Mouse (Mus musculus) retina, embryonic 14.5 days (tissue): ENCODE measurements around the gene Camkk2.
A peak's percentile ranks its signal among the peaks of the same experiment; 100 is the strongest.

ENCODE experiments used
- DNase-seq: peaks from one replicate; pipeline ENCODE4 v3.0.0-alpha.2; 2015; ENCODE audit warnings: low spot score

Camkk2 gene

DNA sequence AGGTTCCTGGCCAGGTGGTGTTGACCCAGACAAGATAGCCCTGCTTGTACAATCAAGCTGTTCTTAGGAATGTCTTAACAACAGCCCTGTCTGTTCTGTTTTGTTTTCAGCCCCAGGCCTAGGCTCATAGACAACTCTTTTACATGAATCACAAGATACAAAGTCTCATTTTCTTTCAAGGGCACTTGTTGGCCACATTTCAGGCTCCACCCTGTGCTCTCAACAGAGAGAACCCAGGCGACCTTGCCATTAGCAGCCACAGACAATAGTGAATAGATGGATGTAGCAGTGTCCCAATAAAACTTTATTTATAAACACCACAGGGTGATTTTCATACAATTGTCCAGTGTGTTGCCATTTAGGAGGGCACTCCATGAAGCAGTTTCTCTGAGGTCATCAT is 2.9 kb upstream of the Camkk2 start:
- no peak for DNase-seq

DNA sequence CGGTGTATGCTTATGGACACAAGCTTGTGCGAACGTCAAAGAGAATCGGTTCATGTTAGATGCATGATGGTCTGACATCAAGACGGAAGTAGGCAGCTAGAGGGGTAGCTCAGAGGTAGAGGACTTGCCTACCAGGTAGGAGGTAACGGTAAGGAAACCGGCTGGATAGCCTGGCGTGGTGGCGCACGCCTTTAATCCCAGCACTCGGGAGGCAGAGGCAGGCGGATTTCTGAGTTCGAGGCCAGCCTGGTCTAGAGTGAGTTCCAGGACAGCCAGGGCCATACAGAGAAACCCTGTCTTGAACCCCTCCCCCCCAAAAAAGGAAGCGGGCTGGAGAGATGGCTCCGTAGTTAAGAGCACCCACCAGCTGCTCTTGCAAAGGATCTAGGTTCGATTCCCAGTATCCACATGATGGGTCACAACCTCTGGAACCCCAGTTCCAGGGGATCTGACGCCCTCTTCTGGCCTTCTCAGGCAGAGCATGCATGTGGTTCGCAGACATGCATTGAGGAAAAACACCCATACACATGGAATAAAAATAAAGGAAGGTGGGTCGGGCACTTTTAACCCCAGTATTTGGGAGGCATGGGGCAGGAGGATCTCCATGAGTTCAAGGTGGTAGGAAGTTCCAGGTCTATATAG is 1.7 kb upstream of the Camkk2 start:
- DNase-seq, result no peak

DNA sequence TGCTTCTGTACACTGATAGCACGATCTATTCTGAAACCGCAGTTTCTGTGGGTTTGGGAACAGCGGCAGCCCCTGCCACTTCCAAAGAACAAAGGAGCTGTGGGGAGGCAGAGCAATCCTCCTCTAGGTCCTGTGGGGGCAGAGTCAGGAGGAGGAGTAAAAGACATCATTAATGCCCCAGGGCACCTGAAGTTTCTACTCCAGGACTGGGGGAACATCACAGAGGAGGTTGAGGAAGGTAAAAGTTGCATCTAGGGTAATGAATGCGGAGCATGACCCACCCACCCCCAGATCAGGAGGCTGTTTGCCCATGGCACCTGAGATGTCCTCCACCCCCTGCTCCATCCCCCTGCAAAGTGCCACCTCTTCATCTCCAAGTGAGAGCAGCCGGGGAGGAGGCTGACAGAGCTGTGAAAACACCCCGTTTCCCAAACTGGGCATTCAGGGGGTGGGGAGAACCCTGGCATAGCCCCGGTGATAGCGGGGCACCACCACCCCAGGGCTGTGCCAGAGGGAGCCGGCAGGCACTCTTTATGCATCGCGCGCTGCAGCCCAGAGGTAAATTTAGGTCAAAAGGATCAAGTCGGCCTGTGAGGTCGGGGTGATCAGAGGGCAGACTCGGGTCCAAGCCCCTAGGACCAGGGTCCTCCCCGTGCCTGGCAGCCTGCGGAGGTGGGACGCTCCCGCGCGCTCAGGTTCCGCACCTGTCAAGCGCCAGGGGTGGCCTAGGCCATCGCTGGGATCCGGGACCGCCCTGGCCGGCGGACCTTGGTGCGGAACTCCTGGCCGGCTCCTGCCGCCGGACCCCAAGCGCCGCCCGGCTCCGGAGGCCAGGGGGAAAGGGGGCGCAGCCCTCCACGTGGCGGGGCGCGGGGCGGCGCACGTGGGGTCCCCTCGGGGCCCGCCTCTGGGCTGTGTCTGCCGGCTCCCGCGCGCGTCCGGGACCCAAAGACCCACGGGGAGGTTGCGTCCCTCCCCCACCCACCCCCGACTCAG is 680 bp downstream of the Camkk2 start:
- DNase-seq, result peak; percentile 46

DNA sequence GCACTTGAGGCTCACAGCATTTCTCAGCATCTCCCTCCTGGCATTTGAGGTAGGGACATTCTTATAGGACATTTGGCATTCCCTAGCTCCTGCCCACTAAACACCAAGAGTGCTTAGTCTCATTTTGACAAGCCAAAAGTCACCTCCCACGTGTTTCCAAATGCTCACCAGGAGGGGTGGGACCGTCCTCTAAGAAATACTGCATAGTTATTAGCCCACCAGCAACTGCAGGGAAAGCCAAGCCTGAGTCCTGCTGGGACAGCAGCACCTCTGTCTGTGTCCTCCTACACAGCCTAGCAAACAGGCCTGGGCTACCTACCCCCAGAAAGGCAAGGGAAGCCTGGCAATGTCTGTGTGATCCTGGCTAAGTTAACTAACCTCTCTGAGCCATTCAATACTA is 1.9 kb downstream of the Camkk2 start:
- no peak for DNase-seq

DNA sequence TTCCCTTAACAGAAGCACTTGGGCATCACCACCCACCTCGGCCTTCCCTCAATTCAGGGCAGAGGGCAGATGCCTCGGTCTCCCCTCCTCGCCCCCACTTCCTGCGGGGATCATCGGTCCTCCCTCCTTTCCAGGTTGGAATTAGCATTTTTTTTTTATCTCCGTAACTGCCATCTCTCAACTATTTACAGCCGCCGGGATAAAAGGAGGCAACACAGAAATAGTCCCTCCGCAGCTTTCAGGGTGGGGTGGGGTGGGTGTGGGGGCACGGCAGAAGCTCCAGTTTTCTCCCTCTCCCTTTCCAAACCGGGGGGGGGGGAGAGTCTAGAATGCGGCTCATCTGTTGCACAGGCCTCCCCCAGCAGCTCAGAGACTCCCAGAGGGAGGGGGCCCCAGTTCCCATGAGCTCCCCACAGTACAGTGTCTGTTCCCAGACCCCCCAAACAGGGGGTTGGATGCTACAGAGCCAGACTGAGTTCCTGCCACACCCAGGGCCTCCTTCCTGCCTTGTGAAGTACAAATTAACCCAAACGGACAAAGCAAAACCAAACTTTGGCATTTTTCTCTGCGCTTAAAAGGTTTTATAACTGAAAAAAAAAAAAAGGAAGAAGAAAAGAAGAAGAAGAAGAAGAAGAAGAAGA is 3.4 kb downstream of the Camkk2 start:
- DNase-seq, result no peak

DNA sequence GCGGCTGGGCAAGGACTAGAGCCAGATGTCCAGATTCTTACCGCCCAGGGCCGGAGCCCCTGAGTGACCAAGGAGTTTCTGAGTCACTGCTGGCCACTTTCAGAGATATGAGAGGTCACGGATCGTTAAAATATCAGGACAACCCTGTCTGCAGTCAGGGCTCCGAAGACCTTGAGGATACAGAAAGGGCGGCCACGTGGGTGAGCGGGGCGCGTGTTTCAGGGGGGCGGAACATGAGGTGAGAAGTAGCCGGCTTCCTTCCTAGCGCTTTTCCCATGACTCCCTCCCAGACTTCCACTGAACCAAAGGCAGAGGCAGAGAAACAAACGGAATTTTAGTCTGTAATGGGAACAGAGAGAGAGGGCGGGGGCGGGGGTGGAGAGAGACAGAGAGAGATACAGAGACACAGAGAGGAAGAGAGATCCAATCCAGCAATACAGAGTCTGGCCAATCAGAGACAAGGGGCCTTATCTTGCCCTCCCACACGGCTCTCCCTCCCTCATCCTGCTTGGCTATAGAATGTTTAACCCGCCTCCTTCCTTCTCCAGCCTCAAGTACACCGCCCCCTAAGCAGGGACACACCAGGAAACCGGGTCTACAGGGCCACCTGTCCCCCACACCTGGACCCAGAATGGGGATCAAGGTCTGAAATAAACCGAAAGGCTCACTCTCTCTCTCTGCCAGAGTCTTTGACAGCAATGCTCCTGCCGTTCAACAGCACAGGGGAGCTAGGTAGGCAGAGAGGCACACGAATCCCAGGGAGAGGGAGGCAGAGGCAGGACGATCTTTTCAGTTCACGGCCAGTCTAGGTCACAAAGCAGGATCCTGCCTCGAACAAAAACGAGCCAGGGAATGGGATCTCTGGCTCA is 4.2 kb downstream of the Camkk2 start:
- no peak for DNase-seq

DNA sequence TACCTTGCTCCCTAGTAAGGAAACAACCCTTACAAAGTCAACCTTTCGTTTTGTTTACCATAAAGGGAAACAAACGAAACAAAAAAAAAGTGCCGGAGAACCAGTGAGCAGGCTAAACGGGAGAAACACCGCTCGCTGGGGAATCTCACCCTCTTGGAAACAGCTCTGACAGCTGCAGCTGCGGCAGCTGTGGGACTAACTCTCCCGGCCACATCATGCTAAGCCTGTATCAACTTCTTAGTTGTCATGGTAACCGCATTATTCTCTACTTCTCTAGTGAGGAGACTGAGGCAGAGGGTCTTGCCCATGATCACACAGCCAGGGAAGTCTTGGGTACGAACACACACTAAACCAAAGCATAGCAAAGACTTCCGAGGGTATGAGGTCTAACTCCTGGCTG is 5.5 kb downstream of the Camkk2 start:
- no peak for DNase-seq

DNA sequence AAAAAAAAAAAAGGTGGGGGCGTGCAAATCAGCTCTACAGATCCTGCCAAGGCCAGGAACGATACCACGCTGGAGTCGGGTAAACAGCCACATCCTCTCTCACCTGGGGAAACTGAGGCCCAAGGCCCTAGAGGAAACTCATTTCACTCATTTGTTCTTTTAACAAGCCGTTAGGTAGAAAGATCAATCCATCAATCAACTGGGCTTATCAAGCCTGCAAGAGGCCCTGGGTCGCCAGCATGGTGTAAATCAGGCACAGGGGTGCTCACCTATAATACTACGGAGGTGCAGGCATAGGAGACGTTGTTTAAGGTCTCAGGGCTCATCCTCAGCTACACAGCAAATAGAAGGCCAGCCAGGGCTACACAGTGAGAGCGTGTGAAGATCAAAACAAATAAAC is 7.8 kb downstream of the Camkk2 start:
- no peak for DNase-seq

DNA sequence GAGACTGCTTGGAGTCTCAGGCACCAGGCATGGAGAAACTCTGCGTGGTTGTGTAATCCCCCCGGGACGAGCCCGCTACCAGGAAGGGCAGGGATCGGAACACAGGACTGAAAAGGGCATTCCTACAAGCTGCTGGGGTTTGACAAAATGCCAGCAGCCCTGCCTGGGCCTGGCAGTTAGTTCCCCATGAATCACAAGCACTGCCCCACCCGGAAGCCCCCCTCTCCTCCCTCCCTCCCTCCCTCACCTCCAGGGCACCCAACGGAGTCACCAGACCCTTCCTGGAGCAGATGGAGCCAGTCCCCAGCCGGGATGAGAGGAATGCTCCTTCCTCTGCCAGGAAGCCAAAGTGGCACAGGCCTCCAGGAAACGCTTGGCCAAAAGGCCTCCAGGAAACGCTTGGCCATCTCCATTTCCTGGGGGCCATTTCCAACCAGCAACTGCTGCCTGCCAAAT is 8.4 kb downstream of the Camkk2 start:
- DNase-seq, result no peak

DNA sequence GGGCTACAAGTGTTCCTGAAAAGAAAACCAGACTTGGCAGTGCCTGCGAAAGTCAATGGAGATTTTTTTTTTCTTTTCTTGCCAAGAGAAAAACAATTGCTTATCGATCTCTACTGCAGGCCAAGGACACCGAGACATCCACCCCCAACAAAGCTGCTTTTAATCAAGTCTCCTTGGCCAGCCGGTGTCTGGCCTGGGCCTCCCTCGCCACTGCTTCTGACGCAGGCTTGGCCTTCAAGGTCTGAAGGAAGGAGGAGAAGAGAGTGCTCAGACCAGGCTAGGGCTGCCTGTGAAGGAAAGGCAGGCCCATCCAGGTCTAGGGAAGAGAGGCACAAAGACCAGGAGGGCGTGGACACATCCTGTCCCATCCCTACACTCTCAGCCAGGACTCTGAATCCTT is 8.9 kb downstream of the Camkk2 start:
- DNase-seq, result no peak

DNA sequence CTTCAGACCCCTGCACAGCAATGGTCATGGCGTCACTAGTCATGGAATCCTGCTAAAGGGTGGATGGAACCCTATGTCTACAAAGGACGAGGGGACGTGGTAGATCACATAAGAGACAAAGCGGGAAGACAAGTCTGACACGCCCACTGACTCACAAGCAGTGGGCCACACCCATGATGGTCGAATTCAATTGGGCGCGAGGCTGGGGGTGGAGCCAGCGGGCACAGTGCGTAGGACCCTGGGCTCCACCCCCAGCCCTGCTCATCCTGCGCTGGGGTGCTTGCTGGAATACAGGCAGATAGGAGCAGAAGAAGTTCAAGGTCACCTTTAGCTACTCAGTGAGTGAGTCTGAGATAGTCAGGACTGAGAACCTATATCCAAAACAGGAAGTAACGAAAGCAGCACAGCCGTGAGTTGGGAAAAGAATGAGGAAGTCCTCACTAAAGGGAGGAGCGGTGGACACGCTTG is 10.1 kb downstream of the Camkk2 start:
- DNase-seq, result no peak

DNA sequence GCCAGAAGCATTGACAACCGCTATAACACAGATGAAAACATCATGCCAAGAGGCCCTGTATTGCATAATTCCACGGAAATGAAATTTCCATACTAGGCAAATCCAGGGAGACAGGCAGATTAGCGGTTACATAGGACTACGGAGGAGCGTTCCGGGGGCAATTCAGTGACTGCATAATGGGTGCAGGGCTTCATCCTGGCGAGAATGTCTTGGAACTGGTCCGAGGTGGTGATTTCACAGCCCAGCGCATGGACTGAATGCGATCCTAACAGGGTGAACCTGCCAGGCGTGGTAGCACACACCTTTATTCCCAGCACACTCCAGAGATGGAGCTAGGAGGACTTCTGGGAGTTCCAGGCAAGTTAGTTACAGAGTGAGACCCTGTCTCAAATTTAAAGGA is 11.9 kb downstream of the Camkk2 start:
- DNase-seq, result no peak

DNA sequence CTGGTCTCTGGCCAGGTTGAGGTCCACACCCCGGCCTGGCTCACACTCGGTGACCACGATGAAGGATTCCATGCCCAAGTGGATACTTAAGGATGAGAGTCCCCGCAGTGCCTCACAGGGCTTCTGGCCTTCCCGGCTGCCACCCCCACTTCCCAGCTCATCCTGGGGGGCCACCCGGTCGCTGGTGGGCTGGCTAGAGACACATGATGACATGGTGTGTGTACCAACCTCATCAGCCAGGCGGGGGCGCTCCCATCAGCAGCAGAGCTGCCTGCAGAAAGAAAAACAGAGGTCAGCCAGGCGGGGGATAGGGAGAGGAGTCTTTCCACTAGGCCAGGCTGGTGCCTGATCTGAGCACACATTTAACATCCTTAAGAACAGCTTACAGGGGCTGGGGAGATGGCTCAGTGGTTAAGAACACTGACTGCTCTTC is 15.2 kb downstream of the Camkk2 start:
- DNase-seq, result peak; percentile 46

DNA sequence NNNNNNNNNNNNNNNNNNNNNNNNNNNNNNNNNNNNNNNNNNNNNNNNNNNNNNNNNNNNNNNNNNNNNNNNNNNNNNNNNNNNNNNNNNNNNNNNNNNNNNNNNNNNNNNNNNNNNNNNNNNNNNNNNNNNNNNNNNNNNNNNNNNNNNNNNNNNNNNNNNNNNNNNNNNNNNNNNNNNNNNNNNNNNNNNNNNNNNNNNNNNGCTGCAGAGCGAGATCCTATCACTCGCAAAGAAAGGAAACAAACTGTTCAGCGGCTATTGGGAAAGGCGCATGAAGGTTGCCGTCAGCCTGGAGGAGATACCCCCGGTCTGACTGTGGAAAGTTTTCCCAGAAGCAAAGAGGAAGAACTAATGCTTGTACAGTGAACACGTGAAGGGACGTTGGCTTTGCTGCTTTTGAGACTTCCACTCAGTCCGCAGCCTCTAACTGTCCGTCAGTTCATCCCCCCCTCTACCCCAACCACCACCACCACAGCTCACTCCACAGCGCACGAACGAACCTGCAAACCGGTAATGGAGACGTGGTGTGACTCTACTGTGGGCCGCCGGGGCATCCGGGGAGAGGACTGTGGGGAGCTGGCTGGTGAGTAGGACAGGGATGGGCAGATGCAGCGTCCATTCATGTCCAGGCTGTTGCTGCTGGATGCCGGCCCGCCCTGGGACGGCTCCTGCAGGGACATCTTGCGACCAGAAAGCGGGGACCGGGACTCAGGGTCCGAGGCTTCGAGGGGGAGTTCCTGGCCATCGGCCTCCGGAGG is 15.8 kb downstream of the Camkk2 start:
- no peak for DNase-seq

DNA sequence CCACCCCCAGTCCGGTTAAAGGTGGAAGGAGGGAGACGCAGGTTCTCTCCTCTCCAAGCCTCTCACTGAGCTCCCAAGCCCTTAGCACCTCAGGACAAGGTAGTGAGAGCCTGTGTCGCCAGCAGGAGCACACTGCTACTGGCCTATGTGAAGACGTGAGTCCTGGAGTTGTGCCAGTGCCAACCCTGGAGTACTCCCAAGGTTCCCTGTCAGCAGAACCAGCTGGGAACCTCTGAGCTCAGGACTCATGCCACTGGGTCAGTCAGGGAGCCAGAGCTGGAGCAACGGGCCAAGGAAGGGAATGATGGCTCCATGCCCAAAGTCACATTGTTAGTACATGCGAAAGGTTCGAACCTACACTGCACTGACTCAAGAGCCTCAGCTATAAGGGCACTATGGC is 22.5 kb downstream of the Camkk2 start:
- DNase-seq, result no peak

DNA sequence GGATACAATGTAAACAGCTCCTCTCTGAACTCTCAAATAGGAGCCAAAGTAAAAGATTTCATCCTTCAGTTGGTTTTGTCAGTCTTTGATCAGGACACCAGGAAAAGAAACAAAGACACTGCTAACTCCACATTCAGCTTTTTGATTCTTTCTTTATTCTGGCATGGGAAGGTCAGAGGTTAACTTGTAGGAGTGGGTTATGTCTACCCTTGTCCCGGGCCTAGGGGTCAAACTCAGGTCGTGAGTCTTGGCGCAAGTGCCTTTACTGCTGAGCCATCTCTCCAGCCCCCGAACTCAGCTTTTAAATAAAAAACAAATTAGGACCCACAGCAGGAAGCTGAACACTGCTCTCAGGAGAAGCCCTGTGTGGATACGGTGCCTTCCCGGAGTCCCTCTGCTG is 23.1 kb downstream of the Camkk2 start:
- DNase-seq, result no peak

DNA sequence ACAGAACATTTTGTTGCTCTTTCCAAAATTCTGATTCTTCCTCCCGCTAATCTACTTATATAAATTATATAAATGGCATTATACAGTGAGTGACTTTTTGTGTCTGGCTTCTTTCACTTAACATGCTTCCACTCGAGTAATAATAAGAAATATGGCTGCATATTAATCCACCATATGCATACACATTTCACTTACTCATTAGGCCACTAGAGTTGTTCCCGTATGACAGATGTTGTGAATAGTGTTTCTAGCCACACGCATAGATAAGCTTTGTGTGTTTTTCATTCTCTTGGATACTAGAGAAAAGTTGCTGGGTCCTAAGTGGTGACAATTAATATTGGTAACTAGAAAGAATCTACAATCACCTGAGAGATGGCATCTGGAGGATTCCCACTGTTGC is 23.6 kb downstream of the Camkk2 start:
- no peak for DNase-seq

DNA sequence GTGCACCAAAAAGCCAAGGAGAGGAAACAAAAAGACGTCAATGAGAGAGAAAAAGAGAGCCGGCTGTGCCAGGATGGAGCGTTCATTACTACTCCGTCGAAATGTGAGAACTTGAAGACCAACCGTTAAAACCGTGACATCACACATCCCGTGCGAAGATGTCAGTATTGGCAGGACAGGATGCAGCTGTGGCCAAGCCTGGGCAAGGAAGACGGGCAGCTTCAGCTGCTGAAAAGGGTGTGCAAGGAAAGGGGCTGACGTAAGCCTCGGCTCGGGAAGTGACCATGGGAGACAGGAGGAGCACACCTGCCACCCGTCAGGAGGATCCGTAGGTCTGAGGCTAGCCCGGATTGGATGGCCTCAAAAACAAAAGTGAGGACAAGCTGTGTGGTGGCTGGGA is 24.7 kb downstream of the Camkk2 start:
- no peak for DNase-seq

DNA sequence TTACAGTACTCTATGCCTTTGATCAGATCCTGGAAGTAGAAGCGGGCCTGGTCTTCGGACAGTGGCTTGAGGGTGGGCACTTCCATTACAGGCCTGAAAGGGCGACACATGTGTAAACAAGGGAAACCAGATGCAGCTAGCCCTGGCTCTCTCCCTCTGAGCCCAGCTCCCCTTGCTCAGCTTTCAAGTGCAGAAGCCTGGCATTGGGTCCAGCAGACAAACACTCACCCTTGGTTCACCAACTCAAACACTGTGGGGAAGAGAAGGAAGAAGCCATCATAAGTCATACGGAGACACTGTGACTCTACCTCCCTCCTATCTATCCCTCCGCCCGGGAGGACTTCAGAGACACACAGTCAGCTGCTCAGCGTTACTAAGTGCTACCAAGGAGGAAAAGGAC is 31.3 kb downstream of the Camkk2 start:
- DNase-seq, result no peak

DNA sequence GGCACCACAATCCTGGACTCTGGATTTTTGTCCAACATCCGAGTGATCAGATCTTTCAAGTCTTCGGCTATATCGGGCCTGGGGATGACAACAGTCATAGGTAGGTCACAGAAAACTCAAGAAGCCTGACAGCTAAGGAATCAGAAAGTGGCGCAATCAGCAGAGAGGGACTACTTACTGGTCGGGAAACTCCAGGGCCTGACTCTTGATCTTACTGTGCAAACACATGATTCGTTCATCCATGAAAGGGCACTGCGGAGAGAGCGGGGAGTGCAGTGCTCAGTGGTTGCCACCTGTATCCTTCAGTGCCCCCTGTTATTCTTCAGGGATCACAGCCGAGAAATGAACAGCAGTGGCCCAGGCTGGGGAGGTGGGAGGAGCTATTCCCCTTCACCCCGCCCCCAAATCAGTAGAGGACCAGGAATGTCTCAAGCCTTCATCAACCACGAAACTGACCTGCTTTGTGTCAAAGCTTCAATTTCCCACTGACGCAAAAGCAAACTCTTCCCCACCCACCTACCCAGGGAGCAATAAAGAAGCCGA is 35.3 kb downstream of the Camkk2 start:
- no peak for DNase-seq

DNA sequence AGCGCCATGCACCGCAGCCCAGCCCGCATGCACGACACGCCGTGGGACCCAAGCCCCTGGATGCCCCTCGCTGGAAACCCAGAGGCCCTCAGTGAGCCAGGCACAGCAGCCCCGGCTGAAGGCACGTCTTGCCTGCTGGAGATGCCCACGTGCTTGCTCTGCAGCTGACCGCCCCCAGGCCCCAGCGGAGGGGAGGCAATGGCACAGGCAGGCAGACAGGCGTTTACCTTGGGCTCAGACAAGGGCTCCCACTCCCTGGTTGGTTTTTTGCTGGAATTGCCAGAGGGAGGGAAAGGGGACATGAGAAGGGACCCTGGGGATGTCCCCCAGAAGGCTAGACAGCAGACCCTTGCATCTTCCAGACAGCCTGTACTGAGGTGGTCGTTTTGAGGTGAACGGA is 42.4 kb downstream of the Camkk2 start:
- DNase-seq, result no peak
